Mouse (Mus musculus) myocyte (in vitro differentiated cells): ENCODE data around the gene Enc1. TPM values are rescaled to one million over a fixed set of nuclear protein-coding genes. Genes with fewer than 3 reads are reported as not detected.
"Not testable (repeated sequence)": the region's sequence is repeated elsewhere in the genome, so short reads cannot be mapped to it uniquely, and the experiment has no call there.

Experiments used
- H3K27me3 ChIP-seq: one replicate; pipeline ENCODE4 v1.6.1; 2011; ENCODE audit not compliant: control insufficient read depth, insufficient read depth, insufficient read length
- H3K36me3 ChIP-seq: one replicate; pipeline ENCODE4 v1.6.1; 2011; ENCODE audit not compliant: control insufficient read depth, insufficient read depth
- H3K4me2 ChIP-seq: one replicate; pipeline ENCODE4 v1.6.1; 2011; ENCODE audit warnings: low read depth, control low read depth
- H3K4me3 ChIP-seq: one replicate; pipeline ENCODE4 v1.5.1; 2011; ENCODE audit warnings: mild to moderate bottlenecking, control low read depth, moderate library complexity
- H3K79me2 ChIP-seq: one replicate; pipeline ENCODE4 v1.6.1; 2011; ENCODE audit not compliant: control insufficient read depth, insufficient read depth
- H3ac ChIP-seq: one replicate; pipeline ENCODE4 v1.6.1; 2011; ENCODE audit not compliant: control insufficient read depth, insufficient read length
- CEBPB ChIP-seq: IDR thresholded peaks from 2 replicates; pipeline ENCODE4 v1.6.1; 2011; ENCODE audit warnings: mild to moderate bottlenecking, moderate library complexity; ENCODE audit not compliant: poor library complexity, insufficient read depth, severe bottlenecking
- E2F4 ChIP-seq: IDR thresholded peaks from one replicate; pipeline ENCODE4 v1.6.1; 2011; ENCODE audit warnings: mild to moderate bottlenecking, control low read depth, moderate library complexity; ENCODE audit not compliant: insufficient read depth
- MAX ChIP-seq: IDR thresholded peaks from one replicate; pipeline ENCODE4 v1.6.1; 2011; ENCODE audit warnings: low read depth, mild to moderate bottlenecking, control low read depth
- MYOD1 ChIP-seq, 3 experiments: IDR thresholded peaks; one replicate each; pipeline ENCODE4 v1.6.1; 2011; ENCODE audit warnings: control low read depth in 2 of 3, low read depth in 2 of 3, mild to moderate bottlenecking in 2 of 3, moderate library complexity in 1 of 3; ENCODE audit not compliant: insufficient read length in 2 of 3, control insufficient read depth in 1 of 3
- MYOG ChIP-seq, 3 experiments: IDR thresholded peaks; one replicate each; pipeline ENCODE4 v1.6.1; 2011; ENCODE audit warnings: control low read depth in 2 of 3, low read depth in 2 of 3, mild to moderate bottlenecking in 2 of 3; ENCODE audit not compliant: insufficient read length in 2 of 3, control insufficient read depth in 1 of 3, insufficient read depth in 1 of 3
- POLR2A ChIP-seq: IDR thresholded peaks from one replicate; pipeline ENCODE4 v1.6.1; 2011; ENCODE audit warnings: low read depth, mild to moderate bottlenecking, control low read depth, moderate library complexity; ENCODE audit not compliant: insufficient read length
- POLR2AphosphoS2 ChIP-seq: IDR thresholded peaks from one replicate; pipeline ENCODE4 v1.6.1; 2011; ENCODE audit warnings: low read depth, control low read depth; ENCODE audit not compliant: insufficient read length
- REST ChIP-seq: IDR thresholded peaks from one replicate; pipeline ENCODE4 v1.6.1; 2011; ENCODE audit warnings: mild to moderate bottlenecking, control low read depth, moderate library complexity; ENCODE audit not compliant: insufficient read depth, insufficient read length
- SRF ChIP-seq: IDR thresholded peaks from one replicate; pipeline ENCODE4 v1.6.1; 2011; ENCODE audit warnings: low read depth; ENCODE audit not compliant: control insufficient read depth, insufficient read length
- TCF12 ChIP-seq: IDR thresholded peaks from one replicate; pipeline ENCODE4 v1.6.1; 2011; ENCODE audit warnings: mild to moderate bottlenecking, control low read depth; ENCODE audit not compliant: poor library complexity, insufficient read depth, severe bottlenecking
- TCF3 ChIP-seq: IDR thresholded peaks from one replicate; pipeline ENCODE4 v1.6.1; 2011; ENCODE audit warnings: low read depth, control low read depth; ENCODE audit not compliant: insufficient read length
- USF1 ChIP-seq: IDR thresholded peaks from one replicate; pipeline ENCODE4 v1.6.1; 2011; ENCODE audit warnings: low read depth, mild to moderate bottlenecking, control low read depth, moderate library complexity
- polyA plus RNA-seq: library from polyadenylated mRNA; unstranded; fragments of >200 nt; fragmentation: generic; extraction: Trizol; gene quantifications from one replicate; pipeline ENCODE4 v1.2.1, GENCODE M21; 2012; ENCODE audit warnings: missing spikeins

The Enc1 gene
- polyA plus RNA-seq, 1 experiment = 21.1 TPM

- no peak overlapping the region for H3K4me2 ChIP-seq
- no peaks in the 10 kb centered on the region for H3K27me3 ChIP-seq
- H3ac ChIP-seq = no peak overlapping the region
- no peaks in the 10 kb centered on the region for H3K36me3 ChIP-seq
- no peaks in the 10 kb centered on the region for H3K79me2 ChIP-seq
- TF ChIP-seq TCF3 = no peak
- no peak for TF ChIP-seq CEBPB
- no peak for TF ChIP-seq POLR2A
- TF ChIP-seq MAX = no peak
- no peak for TF ChIP-seq MYOD1 (IDR thresholded peaks at IDR 0.05; ENCODE audit: control insufficient read depth in 1 of 3, insufficient read length in 2 of 3, low read depth in 2 of 3)
- no peak overlapping the region for H3K4me3 ChIP-seq
Observed at GRCm38 (mm10) chr13:97261549-97261948, 20.6 kb downstream of the Enc1 start.

- no peak for TF ChIP-seq USF1
- no peak overlapping the region for H3K4me2 ChIP-seq
- no peaks in the 10 kb centered on the region for H3K79me2 ChIP-seq
Observed at GRCm38 (mm10) chr13:97262676-97263075, 21.8 kb downstream of the Enc1 start.

GRCm38 (mm10) chr13:97265534-97265933 is 24.6 kb downstream of the Enc1 start:
- H3K36me3 ChIP-seq, H3K4me2 ChIP-seq, H3K4me3 ChIP-seq, H3K79me2 ChIP-seq, H3ac ChIP-seq, H3K27me3 ChIP-seq: not testable (repeated sequence)

More at GRCm38 (mm10) chr13:97262676-97263075, 21.8 kb downstream of the Enc1 start:
- H3K36me3 ChIP-seq = no peaks in the 10 kb centered on the region
- no peak overlapping the region for H3K4me3 ChIP-seq
- H3ac ChIP-seq = no peak overlapping the region
- no peaks in the 10 kb centered on the region for H3K27me3 ChIP-seq

GRCm38 (mm10) chr13:97270723-97271122 is 29.8 kb downstream of the Enc1 start:
- TF ChIP-seq USF1 (no peak), TCF12 (no peak), E2F4 (no peak), MYOG (IDR thresholded peaks at IDR 0.05; ENCODE audit: control insufficient read depth in 1 of 3, insufficient read depth in 1 of 3, insufficient read length in 2 of 3, low read depth in 2 of 3) (no peak), TCF3 (no peak), MAX (no peak), REST (no peak), MYOD1 (IDR thresholded peaks at IDR 0.05; ENCODE audit: control insufficient read depth in 1 of 3, insufficient read length in 2 of 3, low read depth in 2 of 3) (no peak), CEBPB (no peak), POLR2AphosphoS2 (no peak), SRF (no peak), POLR2A (no peak)
- H3K4me2 ChIP-seq = no peak overlapping the region
- H3ac ChIP-seq = no peak overlapping the region
- H3K4me3 ChIP-seq = no peak overlapping the region
- no peaks in the 10 kb centered on the region for H3K36me3 ChIP-seq
- no peaks in the 10 kb centered on the region for H3K79me2 ChIP-seq
- no peaks in the 10 kb centered on the region for H3K27me3 ChIP-seq

GRCm38 (mm10) chr13:97271641-97272040 is 30.7 kb downstream of the Enc1 start:
- TF ChIP-seq TCF12 (no peak), CEBPB (no peak), MYOG (IDR thresholded peaks at IDR 0.05; ENCODE audit: control insufficient read depth in 1 of 3, insufficient read depth in 1 of 3, insufficient read length in 2 of 3, low read depth in 2 of 3) (no peak), E2F4 (no peak), POLR2A (no peak), TCF3 (no peak)
- no peak overlapping the region for H3ac ChIP-seq
- no peak overlapping the region for H3K4me3 ChIP-seq
- no peaks in the 10 kb centered on the region for H3K79me2 ChIP-seq
- no peaks in the 10 kb centered on the region for H3K27me3 ChIP-seq
- no peak overlapping the region for H3K4me2 ChIP-seq
- no peaks in the 10 kb centered on the region for H3K36me3 ChIP-seq

- no peak overlapping the region for H3ac ChIP-seq
- H3K27me3 ChIP-seq = no peaks in the 10 kb centered on the region
- TF ChIP-seq MYOD1 (IDR thresholded peaks at IDR 0.05; ENCODE audit: control insufficient read depth in 1 of 3, insufficient read length in 2 of 3, low read depth in 2 of 3) (no peak), TCF12 (no peak), TCF3 (no peak)
- H3K4me3 ChIP-seq = no peak overlapping the region
- H3K36me3 ChIP-seq = no peaks in the 10 kb centered on the region
- H3K4me2 ChIP-seq = no peak overlapping the region
- no peaks in the 10 kb centered on the region for H3K79me2 ChIP-seq
Observed at GRCm38 (mm10) chr13:97274757-97275156, 33.9 kb downstream of the Enc1 start.
